ENCODE assay signal across 25 mouse cellular contexts in the genomic region with DNA sequence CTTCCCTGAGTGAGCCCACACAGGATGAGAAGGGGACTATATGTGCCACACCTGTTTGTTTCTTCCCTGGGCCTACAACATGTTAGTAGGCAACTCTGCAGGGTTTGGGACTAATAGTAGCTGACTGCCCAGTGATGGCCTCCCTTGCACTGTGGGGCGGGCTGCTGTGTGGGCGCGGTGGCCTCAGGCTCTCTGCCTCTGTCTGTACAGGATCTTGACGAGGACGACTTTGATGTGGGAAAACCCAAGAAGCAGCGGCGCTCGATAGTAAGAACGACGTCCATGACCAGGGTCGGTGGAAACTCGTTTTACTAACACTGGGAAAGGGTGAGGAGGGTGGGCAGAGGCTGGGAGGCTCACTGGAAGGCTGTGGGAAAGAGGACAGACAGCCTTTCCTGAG. TPM values are rescaled to one million over a fixed set of nuclear protein-coding genes. Genes with fewer than 3 reads are reported as not detected.
DNase-seq lines count a peak whose midpoint lies in the region; ATAC-seq lines count a peak whose summit lies in the region.
"Had no signal": no experiment of that assay in that cellular context is flagged by ENCODE, and none has a peak within 500 bp of the region (broad histone marks: within the 10 kb centered on the region; RNA-seq: fewer than 3 reads in every experiment).

No protein-coding gene starts in this region.

- H3K4me1 ChIP-seq in limb, embryonic 13.5 days = peaks cover 23% of the 10 kb centered on the region
- no peaks in the 10 kb centered on the region for H3K4me1 ChIP-seq in midbrain, embryonic 11.5 days (ENCODE audit: control insufficient read depth, insufficient read depth, low read length)

- H3K4me2 ChIP-seq in limb, embryonic 13.5 days (replicated peaks) = no peak overlapping the region
- no peak overlapping the region for H3K4me2 ChIP-seq in midbrain, embryonic 11.5 days
- H3K4me2 ChIP-seq: embryonic facial prominence, embryonic 13.5 days; hindbrain, embryonic 12.5 days; intestine, embryonic 15.5 days; liver, embryonic 12.5 days; lung, embryonic 14.5 days had no signal

- ATAC-seq in limb, embryonic 13.5 days (ENCODE audit: low FRiP score, low read depth) = no peak
- ATAC-seq in midbrain, embryonic 11.5 days (ENCODE audit: low FRiP score) = no peak
- ATAC-seq: intestine, embryonic 15.5 days; liver, embryonic 12.5 days had no signal

- no peak overlapping the region for H3K4me3 ChIP-seq in limb, embryonic 13.5 days
- no peak overlapping the region for H3K4me3 ChIP-seq in midbrain, embryonic 11.5 days (ENCODE audit: low read depth, low read length)
- H3K4me3 ChIP-seq: embryonic facial prominence, embryonic 13.5 days; gastrocnemius, adult 2 months; hindbrain, embryonic 12.5 days; intestine, embryonic 15.5 days; liver, embryonic 12.5 days; myocyte had no signal

- WGBS in limb, embryonic 13.5 days = 68% methylated on average over 12 of the region's 12 CpGs
- 89% methylated on average over 12 of the region's 12 CpGs for WGBS in midbrain, embryonic 11.5 days

- no peaks in the 10 kb centered on the region for H3K9me3 ChIP-seq in limb, embryonic 13.5 days
- no peaks in the 10 kb centered on the region for H3K9me3 ChIP-seq in midbrain, embryonic 11.5 days (ENCODE audit: control insufficient read depth, low read length)
- H3K9me3 ChIP-seq: embryonic facial prominence, embryonic 13.5 days; hindbrain, embryonic 12.5 days; intestine, embryonic 15.5 days; liver, embryonic 12.5 days had no signal

- no peaks in the 10 kb centered on the region for H3K27me3 ChIP-seq in limb, embryonic 13.5 days
- H3K27me3 ChIP-seq in midbrain, embryonic 11.5 days (ENCODE audit: control insufficient read depth, insufficient read depth, low read length) = no peaks in the 10 kb centered on the region
- H3K27me3 ChIP-seq: CH12.LX; embryonic facial prominence, embryonic 13.5 days; hindbrain, embryonic 12.5 days; intestine, embryonic 15.5 days; liver, embryonic 12.5 days had no signal

- 0 out of 2 replicates have a peak overlapping the region, but pooled peaks have one; percentile 28 for H3K27ac ChIP-seq in limb, embryonic 13.5 days
- H3K27ac ChIP-seq in midbrain, embryonic 11.5 days (ENCODE audit: low read depth, low read length) = no peak overlapping the region
- H3K27ac ChIP-seq: gastrocnemius, adult 2 months; hindbrain, embryonic 12.5 days; liver, embryonic 12.5 days had no signal

- no peak overlapping the region for H3K9ac ChIP-seq in limb, embryonic 13.5 days
- H3K9ac ChIP-seq in midbrain, embryonic 11.5 days (ENCODE audit: low read length) = no peak overlapping the region
- H3K9ac ChIP-seq: intestine, embryonic 15.5 days; liver, embryonic 12.5 days; lung, embryonic 14.5 days had no signal

- H3K36me3 ChIP-seq in limb, embryonic 13.5 days = peaks cover 86% of the 10 kb centered on the region
- H3K36me3 ChIP-seq in midbrain, embryonic 11.5 days (ENCODE audit: control insufficient read depth, insufficient read depth, low read length) = peaks cover 26% of the 10 kb centered on the region

- peak; percentile 12 for DNase-seq in lung, postnatal 25 days (ENCODE audit: low spot score)
- no peak for DNase-seq in lung, postnatal 36 days
- DNase-seq in T-cell, adult 2 months (ENCODE audit: low spot score) = peak; percentile 62
- DNase-seq in thymus, postnatal 4 days = peak; percentile 46
- no peak for DNase-seq in midbrain, embryonic 11.5 days (ENCODE audit: low spot score, missing footprints)
- no peak for DNase-seq in adrenal gland, postnatal 14 days
- DNase-seq: adrenal gland, adult 8-10 months; cerebellum, adult 18-20 months; gastrocnemius, adult 2 months; kidney, postnatal 36 days; lung, embryonic 14.5 days; midbrain, embryonic 14.5 days; right cerebral cortex, adult 18-20 months had no signal

RNA-seq across cellular contexts. Expression of gene Tex22, which starts 23.6 kb away (rescaled TPM):
- 0.14 TPM in 1 of 2 replicates, not detected in the other for polyA plus RNA-seq in limb, embryonic 13.5 days (2015; fragmentation: Nextera tagmentation; extraction: Ambion mirVana)
- polyA plus RNA-seq in midbrain, embryonic 11.5 days (2014; fragmentation: Nextera tagmentation; extraction: Ambion mirVana) = not detected in 2 replicates
- total RNA-seq in adrenal gland, postnatal 14 days (2021) = 0.37 and 0.49 TPM in 2 replicates
- total RNA-seq: gastrocnemius, adult 2 months; granulocyte monocyte progenitor cell, adult 5-6 weeks had no signal
- polyA plus RNA-seq: embryonic facial prominence, embryonic 13.5 days; heart, postnatal 0 days; hindbrain, embryonic 12.5 days; intestine, embryonic 15.5 days; liver, embryonic 12.5 days; lung, embryonic 14.5 days; midbrain, embryonic 14.5 days; small intestine, adult 2 months; stomach, embryonic 14.5 days; urinary bladder, adult 2 months had no signal

RNA-seq across cellular contexts. Expression of gene Pacs2, which starts 36.4 kb away (rescaled TPM):
- polyA plus RNA-seq in limb, embryonic 13.5 days (2015; fragmentation: Nextera tagmentation; extraction: Ambion mirVana) = 14.2 and 16.7 TPM in 2 replicates
- polyA plus RNA-seq in midbrain, embryonic 11.5 days (2014; fragmentation: Nextera tagmentation; extraction: Ambion mirVana) = 17.3 and 17.5 TPM in 2 replicates
- 30.0 and 31.1 TPM in 2 replicates for total RNA-seq in adrenal gland, postnatal 14 days (2021)

RNA-seq across cellular contexts. Expression of gene Mta1, which starts 47.4 kb away (rescaled TPM):
- polyA plus RNA-seq in limb, embryonic 13.5 days (2015; fragmentation: Nextera tagmentation; extraction: Ambion mirVana) = 17.8 and 18.7 TPM in 2 replicates
- polyA plus RNA-seq in midbrain, embryonic 11.5 days (2014; fragmentation: Nextera tagmentation; extraction: Ambion mirVana) = 19.2 and 21.4 TPM in 2 replicates
- total RNA-seq in adrenal gland, postnatal 14 days (2021) = 83.7 and 94.0 TPM in 2 replicates

RNA-seq across cellular contexts. Expression of gene Brf1, which starts 50.2 kb away (rescaled TPM):
- polyA plus RNA-seq in limb, embryonic 13.5 days (2015; fragmentation: Nextera tagmentation; extraction: Ambion mirVana) = 71.4 and 74.0 TPM in 2 replicates
- polyA plus RNA-seq in midbrain, embryonic 11.5 days (2014; fragmentation: Nextera tagmentation; extraction: Ambion mirVana) = 51.9 and 53.0 TPM in 2 replicates
- total RNA-seq in adrenal gland, postnatal 14 days (2021) = 46.3 and 57.7 TPM in 2 replicates

Comparison
In these comparisons a context has a peak if more than half of its experiments do, and no peak if none do; other contexts are left out.
1. DNase-seq: peak in lung, postnatal 25 days (single experiment), T-cell, adult 2 months (single experiment) and thymus, postnatal 4 days (single experiment); none in lung, postnatal 36 days (single experiment), midbrain, embryonic 11.5 days (single experiment) and adrenal gland, postnatal 14 days (single experiment).